Mouse (Mus musculus) intestine, embryonic 16.5 days (tissue): ENCODE data around the gene Slc22a20. TPM values are rescaled to one million over a fixed set of nuclear protein-coding genes. Genes with fewer than 3 reads are reported as not detected.

Experiments
- ATAC-seq: fragments of 200-750 bp; cut with Nextera tagmentation; 2 replicates; pipeline ENCODE4 v1.8.0; 2017; ENCODE audit warnings: moderate TSS enrichment, moderate library complexity
- H3K27ac ChIP-seq: fragments of 300-500 bp; sonication (generic); 2 replicates; pipeline ENCODE4 v1.5.1; 2014; ENCODE audit warnings: mild to moderate bottlenecking, low read length
- H3K27me3 ChIP-seq: fragments of 300-500 bp; sonication (generic); replicated peaks from 2 replicates; pipeline ENCODE4 v1.6.1; 2014; ENCODE audit warnings: low read length, control low read depth, mixed read lengths; ENCODE audit not compliant: control insufficient read depth, insufficient read depth
- H3K36me3 ChIP-seq: fragments of 300-500 bp; sonication (generic); 2 replicates; pipeline ENCODE4 v1.6.1; 2014; ENCODE audit warnings: low read length, control low read depth; ENCODE audit not compliant: control insufficient read depth, insufficient read depth
- H3K4me1 ChIP-seq: fragments of 300-500 bp; sonication (generic); 2 replicates; pipeline ENCODE4 v1.6.1; 2014; ENCODE audit warnings: low read length, control low read depth, mixed read lengths; ENCODE audit not compliant: control insufficient read depth, insufficient read depth
- H3K4me2 ChIP-seq: fragments of 300-500 bp; sonication (generic); 2 replicates; pipeline ENCODE4 v1.6.1; 2014; ENCODE audit warnings: low read depth, low read length, control low read depth
- H3K4me3 ChIP-seq: fragments of 300-500 bp; sonication (generic); 2 replicates; pipeline ENCODE4 v1.5.1; 2014; ENCODE audit warnings: mild to moderate bottlenecking, low read length
- H3K9ac ChIP-seq: fragments of 300-500 bp; sonication (generic); 2 replicates; pipeline ENCODE4 v1.6.1; 2014; ENCODE audit warnings: low read depth, low read length
- H3K9me3 ChIP-seq: fragments of 300-500 bp; sonication (generic); 2 replicates; pipeline ENCODE4 v1.6.1; 2016; ENCODE audit warnings: low read length, control low read depth; ENCODE audit not compliant: control insufficient read depth
- WGBS: fragments of 180-500 bp; shearing (Covaris S2); extraction: QIAGEN DNeasy Blood & Tissue Kit; methylation state at CpG from one replicate; pipeline ENCODE4 v1.1.7; 2014; 5-methylcytosine and 5-hydroxymethylcytosine counted together
- polyA plus RNA-seq: library from polyadenylated mRNA; unstranded; fragments of >200 nt; fragmentation: Nextera tagmentation; extraction: Ambion mirVana; gene quantifications from 2 replicates; pipeline ENCODE4 v1.2.1, GENCODE M21; 2015

The Slc22a20 gene
- polyA plus RNA-seq, 1 experiment from 2014 or later: not detected

GRCm38 (mm10) chr19:5937836-5938406 lies 48.0 kb downstream of the Slc22a20 start:
- no peak for ATAC-seq
- Histone ChIP-seq H3K9me3 (no peaks in the 10 kb centered on the region), H3K4me2 (no peak overlapping the region), H3K4me1 (peaks cover 31% of the 10 kb centered on the region), H3K9ac (no peak overlapping the region), H3K36me3 (no peaks in the 10 kb centered on the region; the same call in none of the 2 replicates), H3K27ac (no peak overlapping the region), H3K4me3 (no peak overlapping the region), H3K27me3 (no peaks in the 10 kb centered on the region)
- 20% methylated on average over 14 of the region's 14 CpGs for WGBS

- Histone ChIP-seq H3K27ac (no peak overlapping the region), H3K4me1 (peaks cover 31% of the 10 kb centered on the region), H3K4me2 (no peak overlapping the region), H3K27me3 (no peaks in the 10 kb centered on the region), H3K4me3 (no peak overlapping the region), H3K36me3 (no peaks in the 10 kb centered on the region; the same call in none of the 2 replicates), H3K9me3 (no peaks in the 10 kb centered on the region), H3K9ac (no peak overlapping the region)
- whole genome bisulfite sequencing: 78% methylated on average over 21 of the region's 21 CpGs
- no peak for ATAC-seq
Measured at GRCm38 (mm10) chr19:5937095-5937835, 48.7 kb downstream of the Slc22a20 start.

GRCm38 (mm10) chr19:5935691-5936090 lies 50.3 kb downstream of the Slc22a20 start:
- no peaks in the 10 kb centered on the region; the same call in 1 of the 2 replicates for H3K36me3 ChIP-seq
- peaks cover 31% of the 10 kb centered on the region for H3K4me1 ChIP-seq
- H3K9ac ChIP-seq: peak overlapping the region; percentile 39
- no peak overlapping the region for H3K4me3 ChIP-seq
- H3K9me3 ChIP-seq: no peaks in the 10 kb centered on the region
- ATAC-seq: peak; percentile 47; the same call in 1 of the 2 replicates
- H3K27me3 ChIP-seq: no peaks in the 10 kb centered on the region
- H3K27ac ChIP-seq: peak overlapping the region; percentile 64
- no peak overlapping the region for H3K4me2 ChIP-seq
- whole genome bisulfite sequencing: 55% methylated on average over 5 of the region's 5 CpGs

- Histone ChIP-seq H3K4me2 (no peak overlapping the region), H3K4me3 (no peak overlapping the region), H3K9ac (peak overlapping the region; percentile 39), H3K27ac (peak overlapping the region; percentile 64), H3K36me3 (no peaks in the 10 kb centered on the region; the same call in 1 of the 2 replicates), H3K9me3 (no peaks in the 10 kb centered on the region), H3K4me1 (peaks cover 32% of the 10 kb centered on the region), H3K27me3 (no peaks in the 10 kb centered on the region)
- WGBS: 16% methylated on average over 3 of the region's 3 CpGs
- ATAC-seq: peak; percentile 87
Measured at GRCm38 (mm10) chr19:5935266-5935665, 50.7 kb downstream of the Slc22a20 start.

GRCm38 (mm10) chr19:5929634-5930596 lies 56.0 kb downstream of the Slc22a20 start:
- Histone ChIP-seq H3K36me3 (no peaks in the 10 kb centered on the region), H3K4me1 (peaks cover 34% of the 10 kb centered on the region), H3K4me3 (no peak overlapping the region), H3K9me3 (no peaks in the 10 kb centered on the region), H3K27ac (peak overlapping the region; percentile 66), H3K4me2 (no peak overlapping the region), H3K9ac (peak overlapping the region; percentile 39), H3K27me3 (no peaks in the 10 kb centered on the region)
- WGBS: 53% methylated on average over 14 of the region's 14 CpGs
- peak; percentile 56 for ATAC-seq

GRCm38 (mm10) chr19:5928546-5928945 lies 57.4 kb downstream of the Slc22a20 start:
- 44% methylated on average over 3 of the region's 3 CpGs for WGBS
- 0 out of 2 replicates have a peak overlapping the region, but pooled peaks have one; percentile 16 for H3K9ac ChIP-seq
- H3K9me3 ChIP-seq: no peaks in the 10 kb centered on the region
- H3K4me1 ChIP-seq: peaks cover 38% of the 10 kb centered on the region
- H3K27me3 ChIP-seq: no peaks in the 10 kb centered on the region
- H3K36me3 ChIP-seq: no peaks in the 10 kb centered on the region
- H3K4me2 ChIP-seq: no peak overlapping the region
- H3K4me3 ChIP-seq: no peak overlapping the region
- H3K27ac ChIP-seq: no peak overlapping the region
- no peak for ATAC-seq

- Histone ChIP-seq H3K9ac (no peak overlapping the region), H3K9me3 (no peaks in the 10 kb centered on the region), H3K36me3 (no peaks in the 10 kb centered on the region), H3K4me2 (no peak overlapping the region), H3K4me3 (no peak overlapping the region), H3K27me3 (no peaks in the 10 kb centered on the region), H3K27ac (no peak overlapping the region), H3K4me1 (peaks cover 39% of the 10 kb centered on the region)
- WGBS: 60% methylated on average over 6 of the region's 6 CpGs
- no peak for ATAC-seq
Measured at GRCm38 (mm10) chr19:5928104-5928503, 57.8 kb downstream of the Slc22a20 start.

- 70% methylated on average over 8 of the region's 8 CpGs for WGBS
- no peak overlapping the region for H3K27ac ChIP-seq
- ATAC-seq: no peak
- no peak overlapping the region for H3K4me2 ChIP-seq
- H3K4me1 ChIP-seq: peaks cover 39% of the 10 kb centered on the region
- no peaks in the 10 kb centered on the region for H3K36me3 ChIP-seq
- H3K9ac ChIP-seq: no peak overlapping the region
- H3K9me3 ChIP-seq: no peaks in the 10 kb centered on the region
- no peaks in the 10 kb centered on the region for H3K27me3 ChIP-seq
- no peak overlapping the region for H3K4me3 ChIP-seq
Measured at GRCm38 (mm10) chr19:5927532-5927931, 58.4 kb downstream of the Slc22a20 start.

- no peak overlapping the region for H3K4me2 ChIP-seq
- H3K4me1 ChIP-seq: peaks cover 43% of the 10 kb centered on the region
- H3K9me3 ChIP-seq: no peaks in the 10 kb centered on the region
- no peaks in the 10 kb centered on the region for H3K36me3 ChIP-seq
- no peak for ATAC-seq
- no peaks in the 10 kb centered on the region for H3K27me3 ChIP-seq
- no peak overlapping the region for H3K4me3 ChIP-seq
- 73% methylated on average over 11 of the region's 11 CpGs for WGBS
- H3K9ac ChIP-seq: no peak overlapping the region
- H3K27ac ChIP-seq: no peak overlapping the region
Measured at GRCm38 (mm10) chr19:5927026-5927425, 58.9 kb downstream of the Slc22a20 start.
